Mouse (Mus musculus) liver, embryonic 11.5 days (tissue): ENCODE measurements around the gene Bub1b. TPM values are rescaled to one million over a fixed set of nuclear protein-coding genes. Genes with fewer than 3 reads are reported as not detected.

Experiments
- ATAC-seq: fragments of 200-750 bp; cut with Nextera tagmentation; replicated peaks from 2 replicates; pipeline ENCODE4 v1.8.0; 2017; ENCODE audit warnings: moderate number of reproducible peaks, mild to moderate bottlenecking, moderate TSS enrichment, moderate library complexity; ENCODE audit not compliant: low FRiP score
- DNase-seq: peaks from one replicate; pipeline ENCODE4 v3.0.0-alpha.2; 2017; ENCODE audit warnings: low spot score
- H3K27ac ChIP-seq: fragments of 300-500 bp; sonication (generic); 2 replicates; pipeline ENCODE4 v1.5.1; 2014; ENCODE audit warnings: mild to moderate bottlenecking, low read depth, low read length, control low read depth
- H3K27me3 ChIP-seq: fragments of 300-500 bp; sonication (generic); replicated peaks from 2 replicates; pipeline ENCODE4 v1.6.1; 2014; ENCODE audit warnings: low read length, mixed read lengths; ENCODE audit not compliant: control insufficient read depth, insufficient read depth
- H3K36me3 ChIP-seq: fragments of 300-500 bp; sonication (generic); 2 replicates; pipeline ENCODE4 v1.6.1; 2014; ENCODE audit warnings: mild to moderate bottlenecking, low read length, moderate library complexity, mixed read lengths; ENCODE audit not compliant: control insufficient read depth, insufficient read depth
- H3K4me1 ChIP-seq: fragments of 300-500 bp; sonication (generic); replicated peaks from 2 replicates; pipeline ENCODE4 v1.6.1; 2014; ENCODE audit warnings: low read length, mixed read lengths; ENCODE audit not compliant: control insufficient read depth, insufficient read depth
- H3K4me2 ChIP-seq: fragments of 300-500 bp; sonication (generic); 2 replicates; pipeline ENCODE4 v1.6.1; 2014; ENCODE audit warnings: mild to moderate bottlenecking, control low read depth, moderate library complexity
- H3K4me3 ChIP-seq: fragments of 300-500 bp; sonication (generic); 2 replicates; pipeline ENCODE4 v1.5.1; 2014; ENCODE audit warnings: low read depth, low read length, control low read depth
- H3K9ac ChIP-seq: fragments of 300-500 bp; sonication (generic); 2 replicates; pipeline ENCODE4 v1.6.1; 2014; ENCODE audit warnings: low read depth, low read length, control low read depth
- H3K9me3 ChIP-seq: fragments of 300-500 bp; sonication (generic); 2 replicates; pipeline ENCODE4 v1.6.1; 2016; ENCODE audit warnings: low read length, inconsistent platforms, mixed read lengths; ENCODE audit not compliant: control insufficient read depth
- WGBS: fragments of 180-500 bp; shearing (Covaris S2); extraction: QIAGEN DNeasy Blood & Tissue Kit; methylation state at CpG from one replicate; pipeline ENCODE4 v1.1.7; 2014; 5-methylcytosine and 5-hydroxymethylcytosine counted together
- polyA plus RNA-seq: library from polyadenylated mRNA; unstranded; fragments of >200 nt; fragmentation: Nextera tagmentation; extraction: Ambion mirVana; gene quantifications from 2 replicates; pipeline ENCODE4 v1.2.1, GENCODE M21; 2014

Gene Bub1b
- polyA plus RNA-seq, 1 experiment from 2014 or later, result 97.7 TPM

DNA sequence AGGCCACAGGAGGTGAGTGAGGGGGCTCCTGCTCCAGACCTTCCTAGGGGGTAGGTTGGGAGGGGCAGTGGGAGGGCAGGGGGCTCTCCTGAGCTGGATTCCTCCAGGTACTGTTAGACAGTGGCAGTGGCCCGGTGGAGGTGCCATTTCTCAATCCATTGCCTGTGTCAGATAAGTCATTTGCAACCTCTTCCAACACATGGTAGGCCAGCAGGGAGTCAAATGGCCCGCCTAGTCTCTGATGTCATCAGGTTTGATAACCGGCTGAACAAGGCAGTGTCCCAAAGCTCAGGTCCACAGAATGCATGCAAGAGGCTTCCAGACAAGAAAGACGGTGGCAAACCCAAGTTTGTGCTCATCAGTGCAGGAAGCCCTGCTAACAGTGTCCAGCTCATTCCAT lies 79.8 kb downstream of the Bub1b start:
- no peaks in the 10 kb centered on the region for H3K9me3 ChIP-seq
- WGBS, result 12% methylated on average over 4 of the region's 4 CpGs
- H3K36me3 ChIP-seq, result no peaks in the 10 kb centered on the region
- peaks cover 51% of the 10 kb centered on the region for H3K27me3 ChIP-seq
- H3K4me3 ChIP-seq, result peak overlapping the region; percentile 60
- H3K4me2 ChIP-seq, result peak overlapping the region; percentile 98
- DNase-seq, result no peak
- no peak overlapping the region for H3K27ac ChIP-seq
- H3K9ac ChIP-seq, result peak overlapping the region; percentile 65; the same call in 1 of the 2 replicates
- ATAC-seq, result peak; percentile 53; the same call in 1 of the 2 replicates
- peaks cover 16% of the 10 kb centered on the region for H3K4me1 ChIP-seq

GRCm38 (mm10) chr2:118679577-118679976 lies 81.6 kb downstream of the Bub1b start:
- DNase-seq, result no peak
- H3K27me3 ChIP-seq, result peaks cover 43% of the 10 kb centered on the region

DNA sequence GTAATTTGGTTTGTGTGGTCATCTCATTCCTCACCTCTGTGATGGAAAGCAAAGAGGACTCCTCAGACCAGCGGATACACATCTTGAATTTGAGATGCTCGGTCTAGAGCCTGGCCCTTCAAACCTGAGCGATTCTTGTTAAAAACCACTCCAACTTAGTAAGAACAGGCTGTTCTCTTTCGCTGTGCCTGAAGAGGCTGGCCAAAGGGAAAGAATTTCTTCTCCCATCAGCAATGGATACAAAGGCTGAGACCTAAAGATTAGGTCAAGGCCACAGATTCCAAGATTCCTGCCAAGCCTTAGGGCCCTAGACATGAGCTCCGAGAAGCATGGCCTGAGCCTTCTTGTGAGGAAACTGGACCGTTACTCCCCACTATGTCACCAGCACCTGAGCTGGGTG lies 82.9 kb downstream of the Bub1b start:
- WGBS, result 90% methylated on average over 6 of the region's 6 CpGs
- H3K27me3 ChIP-seq, result peaks cover 32% of the 10 kb centered on the region

More at GRCm38 (mm10) chr2:118679577-118679976, 81.6 kb downstream of the Bub1b start:
- Histone ChIP-seq H3K4me3 (no peak overlapping the region), H3K27ac (no peak overlapping the region), H3K9ac (no peak overlapping the region), H3K9me3 (no peaks in the 10 kb centered on the region), H3K4me1 (peaks cover 16% of the 10 kb centered on the region), H3K4me2 (no peak overlapping the region), H3K36me3 (no peaks in the 10 kb centered on the region)
- no peak for ATAC-seq
- WGBS, result 75% methylated on average over 3 of the region's 3 CpGs

GRCm38 (mm10) chr2:118682544-118683260 lies 84.7 kb downstream of the Bub1b start:
- H3K4me1 ChIP-seq, result peaks cover 3% of the 10 kb centered on the region
- peaks cover 14% of the 10 kb centered on the region for H3K27me3 ChIP-seq
- no peak overlapping the region for H3K4me2 ChIP-seq
- H3K27ac ChIP-seq, result no peak overlapping the region
- H3K9me3 ChIP-seq, result no peaks in the 10 kb centered on the region
- ATAC-seq (no peak), DNase-seq (no peak)
- no peaks in the 10 kb centered on the region for H3K36me3 ChIP-seq
- no peak overlapping the region for H3K4me3 ChIP-seq
- 42% methylated on average over 8 of the region's 8 CpGs for WGBS
- H3K9ac ChIP-seq, result no peak overlapping the region

More for the DNA sequence above, 82.9 kb downstream of the Bub1b start:
- Histone ChIP-seq H3K9me3 (no peaks in the 10 kb centered on the region), H3K4me3 (no peak overlapping the region), H3K36me3 (no peaks in the 10 kb centered on the region), H3K4me1 (peaks cover 16% of the 10 kb centered on the region), H3K4me2 (no peak overlapping the region), H3K27ac (no peak overlapping the region), H3K9ac (no peak overlapping the region)
- DNase-seq (no peak), ATAC-seq (no peak)

DNA sequence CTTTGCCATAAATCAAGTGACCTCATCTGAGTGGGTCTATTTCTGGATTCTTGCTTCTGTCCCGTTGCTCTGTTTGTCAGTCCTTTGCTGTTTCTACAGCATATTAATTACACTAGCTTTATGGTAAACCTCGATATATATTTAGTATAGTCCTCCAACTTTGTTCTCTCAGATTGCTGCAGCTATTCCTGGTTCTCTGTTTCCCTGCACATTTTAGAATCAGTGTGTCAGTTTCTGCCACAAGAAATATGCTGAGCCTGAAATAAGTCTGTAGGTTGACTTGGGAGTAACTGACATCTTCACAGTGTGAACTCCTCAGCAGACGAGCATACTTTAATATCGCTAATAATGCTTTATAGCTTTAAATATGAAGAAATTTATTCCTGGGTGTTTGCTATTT lies 87.1 kb downstream of the Bub1b start:
- H3K27ac ChIP-seq, result no peak overlapping the region
- ATAC-seq, result no peak
- WGBS, result 88% methylated on average over 4 of the region's 4 CpGs
- no peak overlapping the region for H3K9ac ChIP-seq
- 0 out of 2 replicates have a peak, but pooled peaks cover 2% of the 10 kb centered on the region for H3K4me1 ChIP-seq
- 0 out of 2 replicates have a peak, but pooled peaks cover 2% of the 10 kb centered on the region for H3K27me3 ChIP-seq
- DNase-seq, result no peak
- H3K4me2 ChIP-seq, result no peak overlapping the region
- no peak overlapping the region for H3K4me3 ChIP-seq
- no peaks in the 10 kb centered on the region for H3K36me3 ChIP-seq
- no peaks in the 10 kb centered on the region for H3K9me3 ChIP-seq

GRCm38 (mm10) chr2:118686693-118687092 lies 88.7 kb downstream of the Bub1b start:
- no peak overlapping the region for H3K4me3 ChIP-seq
- H3K4me1 ChIP-seq, result 0 out of 2 replicates have a peak, but pooled peaks cover 2% of the 10 kb centered on the region
- DNase-seq, result no peak
- no peaks in the 10 kb centered on the region for H3K36me3 ChIP-seq
- H3K9ac ChIP-seq, result no peak overlapping the region
- 0 out of 2 replicates have a peak, but pooled peaks cover 2% of the 10 kb centered on the region for H3K27me3 ChIP-seq
- no peaks in the 10 kb centered on the region for H3K9me3 ChIP-seq
- WGBS, result 82% methylated on average over 8 of the region's 8 CpGs
- H3K4me2 ChIP-seq, result no peak overlapping the region
- no peak overlapping the region for H3K27ac ChIP-seq
- no peak for ATAC-seq

- DNase-seq (no peak), ATAC-seq (no peak)
- no peak overlapping the region for H3K27ac ChIP-seq
- no peak overlapping the region for H3K4me3 ChIP-seq
- H3K9ac ChIP-seq, result no peak overlapping the region
- 0 out of 2 replicates have a peak, but pooled peaks cover 2% of the 10 kb centered on the region for H3K27me3 ChIP-seq
- no peak overlapping the region for H3K4me2 ChIP-seq
- 85% methylated on average over 3 of the region's 3 CpGs for WGBS
- H3K9me3 ChIP-seq, result no peaks in the 10 kb centered on the region
- no peaks in the 10 kb centered on the region for H3K4me1 ChIP-seq
- H3K36me3 ChIP-seq, result no peaks in the 10 kb centered on the region
Measured at GRCm38 (mm10) chr2:118687791-118688190, 89.8 kb downstream of the Bub1b start.

DNA sequence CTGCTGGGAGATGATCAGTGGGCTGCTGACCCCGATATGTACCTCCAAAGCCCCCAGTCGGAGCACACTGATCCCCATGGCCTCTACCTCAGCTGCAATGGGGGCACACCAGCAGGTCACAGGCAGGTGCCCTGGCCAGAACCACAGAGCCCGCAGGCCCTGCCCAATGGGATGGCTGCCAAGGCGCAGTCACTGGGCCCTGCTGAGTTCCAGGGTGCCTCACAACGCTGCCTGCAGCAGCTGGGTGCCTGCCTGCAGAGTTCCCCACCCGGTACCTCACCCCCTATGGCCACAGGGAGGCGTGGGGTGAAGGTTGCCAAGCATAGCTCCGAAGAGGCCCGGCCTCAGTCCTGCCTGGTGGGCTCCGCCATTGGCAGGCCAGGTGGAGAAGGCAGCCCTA lies 91.9 kb downstream of the Bub1b start:
- no peak for ATAC-seq
- H3K27me3 ChIP-seq, result 0 out of 2 replicates have a peak, but pooled peaks cover 5% of the 10 kb centered on the region
- H3K4me2 ChIP-seq, result no peak overlapping the region
- no peak overlapping the region for H3K27ac ChIP-seq
- no peak overlapping the region for H3K4me3 ChIP-seq
- no peak for DNase-seq
- no peaks in the 10 kb centered on the region for H3K9me3 ChIP-seq
- WGBS, result 81% methylated on average over 10 of the region's 10 CpGs
- no peaks in the 10 kb centered on the region for H3K4me1 ChIP-seq
- no peaks in the 10 kb centered on the region for H3K36me3 ChIP-seq
- no peak overlapping the region for H3K9ac ChIP-seq
